Mouse (Mus musculus) common myeloid progenitor, adult 5-6 weeks (primary cell): ENCODE measurements at regions not wholly inside any gene's neighbourhood (a gene's known extent, or its start where the extent isn't known, plus 50 kb on each side); places are given as distances from the start of the nearest gene placed in this dataset.

ENCODE experiments used
- ATAC-seq: replicated peaks from 2 replicates; pipeline ENCODE4 v1.8.0; 2016; ENCODE audit warnings: low read depth, mild to moderate bottlenecking, moderate TSS enrichment, inconsistent platforms; ENCODE audit not compliant: poor library complexity, severe bottlenecking

GRCm38 (mm10) chr3:134330943-134331342 is 94.7 kb downstream of the Cxxc4 start:
- no peak for ATAC-seq

- ATAC-seq: no peak
These were observed 95.3 kb downstream of the Cxxc4 start for GRCm38 (mm10) chr3:134331499-134332153.

GRCm38 (mm10) chr3:134339093-134339695 is 102.9 kb downstream of the Cxxc4 start:
- ATAC-seq: peak; percentile 89

GRCm38 (mm10) chr3:134365948-134366347 is 129.7 kb downstream of the Cxxc4 start:
- ATAC-seq: peak; percentile 99

- ATAC-seq: no peak
These were observed 130.5 kb downstream of the Cxxc4 start for GRCm38 (mm10) chr3:134366761-134367160.

GRCm38 (mm10) chr3:134368591-134368990 is 132.3 kb downstream of the Cxxc4 start:
- no peak for ATAC-seq

GRCm38 (mm10) chr3:134369126-134369525 is 132.8 kb downstream of the Cxxc4 start:
- no peak for ATAC-seq

GRCm38 (mm10) chr3:134379549-134379948 is 143.3 kb downstream of the Cxxc4 start:
- ATAC-seq: no peak

GRCm38 (mm10) chr3:134390472-134391336 is 154.4 kb downstream of the Cxxc4 start:
- no peak for ATAC-seq

GRCm38 (mm10) chr3:134400395-134401090 is 164.3 kb downstream of the Cxxc4 start:
- ATAC-seq: no peak

- no peak for ATAC-seq
These were observed 179.5 kb downstream of the Cxxc4 start for GRCm38 (mm10) chr3:134415606-134416328.

- ATAC-seq: no peak
These were observed 191.3 kb downstream of the Cxxc4 start for GRCm38 (mm10) chr3:134427633-134428032.

- ATAC-seq: no peak
These were observed 230.3 kb downstream of the Cxxc4 start for GRCm38 (mm10) chr3:134466611-134467010.

- ATAC-seq: no peak
These were observed 251.0 kb downstream of the Cxxc4 start for GRCm38 (mm10) chr3:134487280-134487679.

- no peak for ATAC-seq
These were observed 253.8 kb downstream of the Cxxc4 start for GRCm38 (mm10) chr3:134489966-134490543.

GRCm38 (mm10) chr3:134509702-134510101 is 273.4 kb downstream of the Cxxc4 start:
- ATAC-seq: no peak

GRCm38 (mm10) chr3:134525795-134526194 is 289.5 kb downstream of the Cxxc4 start:
- no peak for ATAC-seq

- no peak for ATAC-seq
These were observed 268.7 kb upstream of the Tacr3 start for GRCm38 (mm10) chr3:134560144-134560543.

- ATAC-seq: no peak
These were observed 250.0 kb upstream of the Tacr3 start for GRCm38 (mm10) chr3:134578759-134579158.
